Mouse (Mus musculus) MEL-GATA-1-ER (cell line): ENCODE measurements around the gene Sult2a2.
"Not testable (repeated sequence)": the region's sequence is repeated elsewhere in the genome, so short reads cannot be mapped to it uniquely, and the experiment has no call there.

Source experiments
- DNase-seq: peaks from one replicate; pipeline ENCODE4 v3.0.0-alpha.2; 2012; ENCODE audit warnings: low read depth; ENCODE audit errors: extremely low read depth

The Sult2a2 gene

GRCm38 (mm10) chr7:13733205-13733604, at the start of gene Sult2a2:
Gene Sult2a2, plus strand, starts transcription at chr7:13733505.
- not testable (repeated sequence) for DNase-seq

- no peak for DNase-seq
Measured at GRCm38 (mm10) chr7:13813913-13814312, 80.6 kb downstream of the Sult2a2 start.
